Mouse (Mus musculus) thymus, postnatal 36 days (tissue): Measurements from ENCODE around the gene Siah1a.

Experiments used
- DNase-seq, 2 experiments: peaks; one replicate each; pipeline ENCODE4 v3.0.0; 2022; ENCODE audit warnings: mixed read lengths in 2 of 2

The Siah1a gene

GRCm38 (mm10) chr8:86744313-86745220, 1.2 kb downstream of the Siah1a start:
- no peak for DNase-seq

- no peak for DNase-seq
Observed at GRCm38 (mm10) chr8:86742605-86743345, 3.0 kb downstream of the Siah1a start.

GRCm38 (mm10) chr8:86741627-86742026, 4.1 kb downstream of the Siah1a start:
- DNase-seq = no peak

GRCm38 (mm10) chr8:86740899-86741298, 4.8 kb downstream of the Siah1a start:
- no peak for DNase-seq

- DNase-seq = no peak
Observed at GRCm38 (mm10) chr8:86735446-86736111, 10.2 kb downstream of the Siah1a start.

- DNase-seq = no peak
Observed at GRCm38 (mm10) chr8:86734954-86735353, 10.8 kb downstream of the Siah1a start.

- DNase-seq = no peak
Observed at GRCm38 (mm10) chr8:86734171-86734570, 11.6 kb downstream of the Siah1a start.

GRCm38 (mm10) chr8:86730860-86731259, 14.9 kb downstream of the Siah1a start:
- no peak for DNase-seq

GRCm38 (mm10) chr8:86730303-86730702, 15.4 kb downstream of the Siah1a start:
- DNase-seq = no peak

GRCm38 (mm10) chr8:86728224-86728950, 17.3 kb downstream of the Siah1a start:
- no peak for DNase-seq

GRCm38 (mm10) chr8:86726959-86727358, 18.8 kb downstream of the Siah1a start:
- no peak for DNase-seq

- DNase-seq = no peak
Observed at GRCm38 (mm10) chr8:86721490-86721889, 24.2 kb downstream of the Siah1a start.

GRCm38 (mm10) chr8:86720756-86721459, 24.8 kb downstream of the Siah1a start:
- no peak for DNase-seq

- no peak for DNase-seq
Observed at GRCm38 (mm10) chr8:86719368-86719767, 26.4 kb downstream of the Siah1a start.

- no peak for DNase-seq
Observed at GRCm38 (mm10) chr8:86718332-86718994, 27.3 kb downstream of the Siah1a start.

- no peak for DNase-seq
Observed at GRCm38 (mm10) chr8:86713407-86714188, 32.1 kb downstream of the Siah1a start.

- DNase-seq = no peak
Observed at GRCm38 (mm10) chr8:86712594-86712993, 33.1 kb downstream of the Siah1a start.

GRCm38 (mm10) chr8:86707873-86708272, 37.9 kb downstream of the Siah1a start:
- peak; percentile 82 to 85 for DNase-seq

GRCm38 (mm10) chr8:86706756-86707155, 39.0 kb downstream of the Siah1a start:
- peak; percentile 48 to 60 for DNase-seq

- no peak for DNase-seq
Observed at GRCm38 (mm10) chr8:86705317-86705716, 40.4 kb downstream of the Siah1a start.

- no peak for DNase-seq
Observed at GRCm38 (mm10) chr8:86702453-86702852, 43.3 kb downstream of the Siah1a start.
